Mouse (Mus musculus): ENCODE results near the gene Nr2f2.

Nr2f2 gene

DNA sequence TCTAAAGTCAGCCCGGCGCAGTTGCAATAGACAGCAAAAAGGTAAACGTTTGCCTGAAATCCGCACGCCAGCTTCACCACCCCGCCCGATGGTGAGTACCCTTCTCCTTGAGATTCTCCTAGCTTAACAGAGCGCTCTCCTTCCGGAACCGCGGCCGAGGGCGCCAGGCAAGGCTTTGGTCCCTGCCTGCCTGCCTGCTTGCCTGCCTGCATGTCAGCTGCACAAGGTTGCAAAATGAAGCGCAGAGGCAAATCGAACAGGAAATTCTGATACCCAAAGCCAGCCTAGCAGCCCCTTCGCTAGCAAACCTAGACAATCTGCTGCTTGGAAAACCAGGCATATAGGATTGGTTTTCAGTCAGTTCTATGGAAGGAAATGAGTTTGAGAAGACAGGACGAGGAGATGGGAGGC is 1.1 kb downstream of the Nr2f2 start:
- no peak for DNase-seq (ENCODE audit: low spot score in 2 of 2)

DNA sequence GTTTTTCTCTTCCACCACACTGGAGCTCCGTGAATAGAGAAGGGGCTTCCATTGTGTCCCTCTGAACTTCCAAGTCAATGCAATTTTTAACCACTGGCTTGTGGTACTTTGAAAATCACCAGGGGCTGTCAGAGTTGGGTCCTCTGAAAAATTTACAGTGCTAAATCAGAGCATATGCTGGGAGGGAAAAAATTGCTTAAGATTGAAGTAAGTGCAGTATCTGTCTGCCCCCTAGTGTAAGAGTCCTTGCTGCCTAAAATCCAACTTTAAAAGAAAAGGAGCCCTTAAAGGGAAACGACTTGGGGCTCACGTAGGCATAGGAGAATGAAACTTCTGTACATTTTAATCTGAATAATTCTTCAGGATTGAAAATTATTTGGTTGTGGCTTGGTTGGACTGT is 1.7 kb downstream of the Nr2f2 start:
- DNase-seq (ENCODE audit: low spot score in 2 of 2) = no peak

DNA sequence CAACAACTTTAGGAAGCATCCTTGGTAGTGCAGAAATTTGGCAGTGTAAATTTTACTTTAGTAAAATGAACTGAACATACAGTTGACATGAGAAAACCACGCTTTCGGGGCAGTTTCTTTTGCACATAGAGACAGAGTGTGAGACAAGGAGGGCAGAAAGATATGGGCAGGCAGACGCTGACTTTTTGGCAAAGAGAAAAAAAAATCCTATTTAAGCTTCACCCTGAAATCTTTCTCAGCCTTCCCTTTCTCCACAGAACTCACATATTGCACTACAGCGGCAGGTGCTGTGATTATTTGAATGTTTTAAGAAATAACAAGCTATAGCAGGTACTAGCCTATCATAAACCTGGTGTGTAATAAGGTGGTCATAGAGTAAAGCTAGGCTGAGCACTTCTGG is 3.2 kb downstream of the Nr2f2 start:
- DNase-seq (ENCODE audit: low spot score in 2 of 2) = no peak

DNA sequence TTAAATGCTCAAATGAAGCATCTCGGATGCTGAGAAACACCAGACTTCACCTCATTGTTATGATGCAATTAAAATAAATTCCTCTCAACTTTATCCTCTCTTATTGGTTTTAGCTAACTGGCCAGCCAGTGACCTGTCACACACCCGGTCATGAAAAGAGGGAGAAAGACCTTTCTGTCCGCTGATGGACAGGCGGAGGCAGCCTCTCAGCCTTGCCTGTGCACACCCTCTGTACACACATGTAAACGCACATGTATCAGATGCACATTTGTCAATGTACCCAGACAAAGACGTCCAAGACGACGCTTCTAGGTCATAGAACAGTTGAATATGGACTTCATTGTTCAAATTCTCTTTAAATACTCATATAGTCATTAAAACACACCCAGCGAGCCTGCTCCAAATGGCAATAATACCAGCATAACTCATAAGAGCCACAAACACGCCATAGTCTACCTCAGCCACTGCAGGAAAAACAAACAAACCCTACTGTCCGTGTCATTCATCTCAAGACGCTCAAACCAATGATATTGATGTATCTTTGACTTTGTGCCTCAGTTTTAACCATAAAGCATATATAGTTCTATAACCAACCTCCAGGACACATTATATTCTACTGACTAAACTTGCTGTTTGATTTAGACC is 3.9 kb downstream of the Nr2f2 start:
- DNase-seq (ENCODE audit: low spot score in 2 of 2) = no peak

DNA sequence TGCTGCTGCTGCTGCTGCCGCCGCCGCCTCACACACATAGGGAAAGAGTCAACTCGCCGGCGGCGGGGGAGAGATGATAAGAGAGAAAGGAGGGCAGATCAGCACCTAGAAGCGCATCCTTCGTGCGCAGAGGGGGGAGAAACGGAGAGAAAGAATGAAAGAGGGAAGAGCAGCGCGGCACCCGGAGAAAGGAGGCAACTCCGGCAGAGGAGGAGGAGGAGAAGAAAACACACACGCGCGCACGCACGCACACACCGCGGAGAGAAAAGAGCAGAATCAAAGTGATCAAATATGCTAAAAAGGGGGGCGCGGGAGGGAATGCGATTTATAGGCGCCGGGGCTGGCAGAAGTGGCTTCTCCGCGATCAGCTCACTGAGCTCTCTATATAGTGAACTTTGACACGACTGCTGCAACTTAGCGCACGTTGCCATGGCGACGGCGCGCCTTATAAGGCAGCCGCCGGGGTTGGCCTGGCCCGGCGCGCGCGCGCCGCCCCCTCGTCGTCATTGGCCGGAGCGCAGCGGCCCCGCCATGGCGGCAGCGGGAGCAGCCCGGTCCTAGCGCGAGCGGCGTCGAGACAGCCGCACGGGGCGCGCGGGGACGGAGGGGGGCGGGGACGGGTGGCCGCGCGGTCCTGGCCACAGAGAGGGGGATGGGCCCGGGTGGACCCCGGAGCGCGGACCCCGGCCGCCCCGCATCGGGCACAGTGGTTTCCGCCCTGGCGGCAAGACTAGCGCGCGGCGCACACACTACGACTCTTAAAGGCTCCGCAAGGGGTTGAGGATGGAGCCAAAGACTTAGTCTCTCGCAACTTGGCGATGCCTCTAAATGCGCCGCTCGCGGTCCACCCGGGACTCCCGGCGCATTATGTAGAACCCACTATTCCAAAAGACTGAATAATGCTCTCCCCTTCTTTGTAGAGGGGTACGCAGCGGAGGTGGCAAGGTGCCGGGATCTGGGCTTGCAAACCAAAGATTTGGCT is 4.9 kb downstream of the Nr2f2 start:
- DNase-seq (ENCODE audit: low spot score in 2 of 2) = no peak

DNA sequence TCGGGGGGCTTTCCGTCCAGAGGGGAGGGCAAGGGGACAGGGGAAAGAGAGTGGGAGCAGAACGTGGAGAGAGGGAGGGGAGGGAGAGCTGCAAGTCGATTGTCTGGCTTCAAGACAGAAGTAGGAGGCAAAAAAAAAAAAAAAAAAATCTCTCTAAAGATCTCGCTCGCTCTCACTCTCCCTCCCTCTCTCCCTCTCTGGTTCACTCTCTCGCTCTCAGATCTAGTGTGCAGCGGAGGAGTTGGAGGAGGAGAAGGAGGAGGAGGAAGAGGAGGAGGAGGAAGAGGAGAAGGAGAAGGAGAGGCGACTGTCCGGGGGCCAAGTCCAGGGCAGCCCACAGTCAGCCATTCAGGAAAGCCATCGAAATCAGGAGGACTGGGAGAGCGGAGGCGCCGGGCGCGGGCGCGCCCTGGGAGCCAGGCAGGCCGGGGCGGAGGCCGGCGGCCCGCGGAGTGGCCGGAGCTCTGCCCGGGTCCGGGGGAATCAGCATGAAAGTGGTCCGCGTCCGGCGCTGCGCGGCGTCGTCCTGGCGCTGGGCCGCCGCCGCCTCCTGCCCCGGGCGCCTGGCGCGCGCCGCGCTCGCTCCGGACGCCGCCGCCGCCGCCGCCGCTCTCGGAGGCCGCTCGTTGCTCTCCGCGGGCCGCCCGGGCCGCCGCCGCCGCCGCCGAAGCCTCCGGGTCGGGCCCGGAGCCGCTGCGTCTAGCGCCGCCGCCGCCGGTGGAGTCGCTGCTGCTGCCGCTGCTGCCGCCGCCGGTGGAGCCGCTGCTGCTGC is 5.7 kb downstream of the Nr2f2 start:
- no peak for DNase-seq (ENCODE audit: low spot score in 2 of 2)

DNA sequence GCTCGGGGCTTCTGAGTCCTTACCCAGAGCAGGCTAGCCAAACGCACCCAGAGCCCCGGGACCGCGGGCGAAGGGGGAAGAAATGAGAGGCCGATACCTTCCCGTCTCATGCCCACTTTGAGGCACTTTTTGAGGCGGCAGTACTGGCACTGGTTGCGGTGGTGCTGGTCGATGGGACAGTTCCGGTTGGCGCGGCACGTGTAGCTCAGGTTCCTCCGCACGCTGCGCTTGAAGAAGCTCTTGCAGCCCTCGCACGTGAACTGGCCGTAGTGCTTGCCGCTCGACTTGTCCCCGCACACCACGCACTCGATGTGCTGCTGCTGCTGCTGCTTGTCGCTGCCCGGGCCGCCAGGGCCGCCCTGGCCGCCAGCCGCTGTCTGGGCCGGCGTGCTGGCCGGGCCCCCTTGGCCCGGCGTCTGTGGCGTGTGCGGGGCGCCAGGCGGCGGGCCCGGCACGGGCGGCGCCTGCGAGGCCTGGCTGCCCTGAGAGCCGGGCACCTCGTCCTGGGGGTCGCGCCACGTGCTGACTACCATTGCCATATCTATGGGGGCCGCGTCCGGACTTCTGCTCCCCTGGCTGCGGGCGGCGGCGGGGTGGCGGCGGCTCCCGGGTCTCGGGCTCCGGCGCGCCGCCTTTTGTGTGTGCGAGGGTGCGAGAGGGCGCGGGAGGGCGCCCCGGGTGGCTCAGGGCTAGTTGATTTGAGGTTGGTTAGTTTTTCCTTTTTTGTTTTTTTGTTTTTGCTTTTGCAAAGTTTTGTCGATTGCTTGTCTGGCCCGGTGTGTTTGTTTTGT is 6.5 kb downstream of the Nr2f2 start:
- no peak for DNase-seq (ENCODE audit: low spot score in 2 of 2)

DNA sequence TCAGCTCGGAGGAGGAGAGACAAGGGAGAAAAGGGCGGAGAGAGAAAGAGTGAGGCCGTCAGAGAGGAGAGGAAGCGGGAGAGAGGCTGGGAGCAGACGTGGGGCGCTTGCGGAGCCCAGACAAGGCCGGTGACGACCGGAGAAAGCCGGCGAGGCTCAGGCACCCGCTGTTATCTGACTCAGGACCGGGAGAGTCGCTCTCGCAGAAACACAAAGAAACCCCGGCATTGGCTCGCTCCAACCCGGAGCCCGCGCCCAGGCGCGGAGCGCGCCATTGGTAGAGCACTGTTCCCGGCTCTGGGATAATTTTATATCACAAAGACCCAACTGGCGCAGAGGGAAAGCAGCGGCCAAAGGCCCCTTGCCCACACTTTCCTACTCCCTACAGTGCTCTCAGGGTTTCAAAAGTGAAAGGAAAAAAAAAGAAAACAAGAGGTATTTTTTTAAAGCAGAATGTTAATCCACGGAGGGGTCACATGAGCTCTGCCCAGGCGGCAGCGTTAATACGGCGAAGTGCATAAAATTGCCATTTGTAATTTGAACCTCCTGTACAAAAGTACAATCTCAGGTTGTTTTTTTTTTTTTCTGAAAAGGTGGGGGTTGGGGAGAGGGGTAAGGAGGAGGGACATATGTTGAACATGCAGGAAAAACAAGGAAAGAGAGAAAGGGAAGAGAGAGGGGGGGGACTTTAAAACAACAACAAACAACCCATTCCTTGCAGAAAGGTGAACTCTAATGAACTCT is 7.5 kb downstream of the Nr2f2 start:
- no peak for DNase-seq (ENCODE audit: low spot score in 2 of 2)

DNA sequence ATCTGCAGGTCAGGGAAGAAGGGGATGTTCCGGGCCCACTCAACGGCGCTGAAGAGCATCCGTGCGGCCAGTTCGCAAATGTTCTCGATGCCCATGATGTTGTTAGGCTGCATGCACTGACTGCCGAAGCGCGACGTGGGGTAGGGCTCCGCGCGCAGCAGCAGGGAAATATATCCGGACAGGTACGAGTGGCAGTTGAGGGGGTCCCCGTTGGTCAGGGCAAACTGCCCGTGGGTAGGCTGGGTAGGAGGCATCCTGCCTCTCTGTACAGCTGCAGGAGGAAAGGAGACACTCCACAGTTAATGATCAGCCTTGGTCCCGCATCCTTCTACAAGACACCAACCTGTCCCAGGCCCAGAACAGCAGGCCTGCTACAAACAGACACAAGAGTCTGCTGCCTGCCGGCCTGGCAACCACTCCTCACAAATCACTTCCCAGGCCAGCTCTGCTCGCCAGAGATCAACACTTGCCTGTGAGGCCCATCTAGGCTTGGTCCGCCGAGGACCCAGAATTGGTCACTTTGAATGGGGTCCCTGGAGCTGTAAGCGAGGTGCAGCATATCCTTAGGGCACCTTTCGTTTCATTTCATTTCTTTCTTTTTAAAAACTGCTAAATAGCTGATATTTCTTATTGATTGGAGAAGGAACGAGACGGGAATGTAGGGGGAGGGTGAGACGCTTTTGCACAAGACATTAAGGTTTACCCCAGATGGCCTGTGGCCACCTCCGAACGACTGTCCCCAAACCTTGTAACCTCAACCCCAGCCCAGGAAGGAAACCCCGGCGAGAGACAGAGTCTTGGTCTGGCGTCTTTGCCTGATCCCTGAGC is 8.3 kb downstream of the Nr2f2 start:
- DNase-seq (ENCODE audit: low spot score in 2 of 2) = no peak

DNA sequence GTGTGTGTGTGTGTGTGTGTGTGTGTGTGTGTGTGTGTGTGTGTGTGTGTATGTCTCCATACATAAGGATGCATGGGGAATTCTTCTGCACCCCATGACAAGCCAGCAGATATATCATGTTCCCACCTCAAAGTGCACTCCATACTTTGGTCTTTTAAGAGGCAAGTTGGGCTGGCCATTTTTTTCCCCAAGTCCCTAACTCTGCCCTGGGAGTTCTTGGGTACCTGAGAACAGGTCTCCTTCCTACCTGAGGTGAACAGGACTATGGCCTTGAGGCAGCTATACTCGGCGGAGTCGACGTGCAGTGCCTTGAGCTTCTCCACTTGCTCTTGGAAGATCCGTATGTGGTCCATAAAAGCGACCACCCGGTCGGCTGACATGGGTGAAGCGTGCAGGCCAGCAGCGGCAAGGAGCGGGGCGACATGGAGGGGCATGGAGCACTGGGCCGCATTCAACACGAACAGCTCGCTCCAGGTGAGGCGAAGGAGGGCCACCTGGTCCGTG is 9.0 kb downstream of the Nr2f2 start:
- no peak for DNase-seq (ENCODE audit: low spot score in 2 of 2)

DNA sequence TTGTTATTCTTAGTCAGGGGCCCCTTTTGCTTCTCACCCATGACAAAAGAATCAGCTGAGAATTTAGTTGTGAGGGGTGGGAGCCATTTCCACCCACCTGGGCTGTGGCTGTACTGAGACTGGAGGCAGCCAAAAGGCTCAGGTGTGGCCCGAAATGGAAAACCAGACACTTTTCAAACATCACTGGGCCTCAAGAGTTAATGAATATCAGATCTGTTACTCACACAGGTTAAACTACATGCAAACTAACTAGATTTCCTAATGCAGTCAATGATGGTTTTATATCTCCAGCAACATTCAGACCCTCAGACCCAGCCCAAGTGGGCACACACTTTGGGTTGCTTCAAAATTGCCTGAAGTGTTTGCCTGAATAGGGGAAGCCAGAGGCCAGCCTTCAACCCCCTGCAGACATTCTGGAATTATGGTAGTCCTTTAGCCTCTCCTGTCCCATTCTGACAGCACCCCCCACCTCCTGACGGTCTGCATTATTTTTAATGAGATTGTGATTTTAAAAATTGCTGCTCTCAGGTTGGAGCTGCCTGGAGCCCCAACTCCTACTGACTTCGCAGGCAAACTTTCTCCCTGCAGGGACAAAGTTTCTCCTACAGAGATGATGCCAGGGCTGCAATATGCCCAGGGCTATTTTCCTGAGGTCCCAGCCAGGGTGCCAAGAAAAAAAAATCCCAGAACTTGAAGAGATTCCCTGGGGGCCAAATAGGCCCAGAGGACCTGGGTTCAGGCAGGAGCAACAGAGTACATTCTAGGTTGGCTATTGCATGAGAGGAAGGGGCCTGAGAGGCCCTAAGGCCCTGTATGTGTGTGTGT is 9.6 kb downstream of the Nr2f2 start:
- no peak for DNase-seq (ENCODE audit: low spot score in 2 of 2)

DNA sequence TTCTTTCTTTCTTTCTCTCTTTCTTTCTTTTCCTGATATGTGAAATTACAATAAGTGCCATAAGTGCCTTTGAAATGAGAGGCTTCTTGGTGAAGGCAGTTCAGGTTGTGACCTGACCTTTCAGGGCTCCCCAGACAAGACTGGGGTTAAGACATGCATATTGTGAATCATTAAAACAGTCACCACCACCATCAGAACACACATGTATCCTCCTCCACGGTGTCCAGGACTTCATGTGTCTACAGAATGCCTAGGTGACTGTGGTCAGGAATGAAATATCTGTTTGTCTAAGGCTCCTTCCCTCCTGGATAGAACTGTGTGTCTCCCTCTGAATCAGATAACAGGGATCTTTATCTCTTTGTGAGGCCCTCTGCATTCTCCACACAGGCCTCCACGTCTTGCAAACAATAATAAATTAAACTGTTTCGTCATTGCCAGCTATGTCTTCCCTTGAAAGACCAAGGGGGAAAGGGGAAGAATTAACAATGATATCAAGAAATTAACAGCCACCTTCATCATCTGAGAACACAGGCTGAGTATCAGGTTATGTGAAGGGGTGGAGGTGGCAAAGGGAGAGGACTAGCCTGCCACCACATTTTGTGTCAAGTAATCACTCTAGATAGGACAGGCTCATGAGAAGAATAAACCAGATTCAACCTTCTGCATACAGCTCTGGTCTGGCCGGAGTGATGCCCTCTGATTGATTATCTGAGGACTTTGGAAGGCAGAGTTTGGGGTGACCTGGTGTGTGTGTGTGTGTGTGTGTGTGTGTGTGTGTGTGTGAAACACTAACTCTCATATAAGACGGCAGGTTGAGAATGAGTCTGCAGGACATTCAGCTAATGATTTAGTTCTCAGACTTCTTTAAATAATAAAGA is 10.6 kb downstream of the Nr2f2 start:
- no peak for DNase-seq (ENCODE audit: low spot score in 2 of 2)

DNA sequence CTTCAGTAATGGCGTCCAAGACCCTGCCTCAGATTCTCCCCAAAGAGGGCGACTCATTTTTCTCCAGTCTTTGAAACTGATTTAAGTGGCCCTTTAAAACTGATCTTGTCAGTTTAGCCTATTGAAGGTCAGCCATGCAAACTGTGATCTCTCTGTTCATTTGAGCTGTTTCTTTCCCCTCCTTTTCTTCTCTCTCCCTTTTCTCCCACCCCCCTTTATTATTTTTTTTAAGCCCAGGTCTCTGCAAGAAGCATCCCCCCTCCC is 11.2 kb downstream of the Nr2f2 start:
- no peak for DNase-seq (ENCODE audit: low spot score in 2 of 2)

DNA sequence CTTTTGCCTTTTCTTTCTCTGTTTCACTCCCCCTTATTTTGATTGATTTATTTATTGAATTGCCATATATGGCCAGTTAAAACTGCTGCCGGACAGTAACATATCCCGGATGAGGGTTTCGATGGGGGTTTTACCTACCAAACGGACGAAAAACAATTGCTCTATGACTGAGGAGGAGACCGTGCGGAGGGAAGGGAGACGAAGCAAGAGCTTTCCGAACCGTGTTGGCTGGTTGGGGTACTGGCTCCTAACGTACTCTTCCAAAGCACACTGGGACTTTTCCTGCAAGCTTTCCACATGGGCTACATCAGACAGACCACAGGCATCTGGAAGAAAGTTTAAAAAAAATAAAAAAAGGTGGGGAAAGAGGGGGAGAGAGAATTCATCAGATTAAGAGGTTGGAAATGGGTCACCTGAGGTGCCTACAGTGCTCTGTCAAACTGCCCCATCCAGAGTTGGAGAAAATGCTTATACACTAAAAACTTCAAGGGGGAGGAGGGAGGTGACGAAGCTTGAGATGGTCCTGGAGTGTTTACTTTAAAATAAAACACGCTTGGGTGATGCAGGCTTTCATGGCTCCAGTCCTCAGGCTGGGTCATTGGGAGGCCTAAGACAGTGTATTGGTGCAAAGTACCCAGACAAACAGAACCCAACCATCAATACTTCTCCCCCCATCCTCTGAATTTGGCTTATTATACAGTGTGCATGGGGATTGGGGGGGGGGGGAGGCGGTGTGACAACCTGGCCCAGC is 11.8 kb downstream of the Nr2f2 start:
- no peak for DNase-seq (ENCODE audit: low spot score in 2 of 2)

DNA sequence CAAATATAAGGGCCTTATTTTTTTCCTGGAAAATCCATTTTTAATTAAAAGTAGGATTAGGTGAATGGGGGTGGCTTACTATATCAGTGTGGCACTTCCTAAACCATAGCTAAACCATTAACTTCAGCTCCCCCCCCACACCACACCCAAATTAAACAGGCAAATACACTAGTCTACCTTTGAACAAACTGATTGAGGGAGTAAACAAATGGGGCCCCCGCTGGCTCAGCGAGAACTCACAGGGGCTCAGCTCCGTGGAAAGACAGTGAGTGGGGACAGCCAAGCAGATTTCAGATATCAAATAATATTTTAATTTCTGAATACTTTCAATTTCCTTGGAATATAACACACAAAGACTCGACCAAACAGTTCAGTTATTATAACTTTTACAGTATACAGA is 13.4 kb downstream of the Nr2f2 start:
- DNase-seq (ENCODE audit: low spot score in 2 of 2) = no peak

DNA sequence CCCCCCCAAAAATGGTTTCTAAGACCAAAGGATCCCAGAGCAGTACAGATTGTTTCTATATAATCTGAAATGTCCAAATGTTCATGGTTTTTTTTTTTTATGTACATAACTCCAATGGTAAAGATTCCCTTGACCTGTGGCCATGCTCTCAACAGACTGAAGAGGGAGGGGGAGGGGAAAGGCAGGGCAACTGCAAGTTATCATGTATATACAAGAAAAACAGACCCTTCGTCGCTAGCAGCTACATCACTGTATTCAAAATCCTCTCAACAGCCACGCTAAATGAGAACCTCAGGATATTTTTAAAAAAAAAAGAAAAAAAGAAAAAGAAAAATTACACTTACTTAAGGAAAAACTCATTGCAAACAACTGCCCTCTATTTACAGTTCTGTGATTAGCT is 13.9 kb downstream of the Nr2f2 start:
- no peak for DNase-seq (ENCODE audit: low spot score in 2 of 2)

DNA sequence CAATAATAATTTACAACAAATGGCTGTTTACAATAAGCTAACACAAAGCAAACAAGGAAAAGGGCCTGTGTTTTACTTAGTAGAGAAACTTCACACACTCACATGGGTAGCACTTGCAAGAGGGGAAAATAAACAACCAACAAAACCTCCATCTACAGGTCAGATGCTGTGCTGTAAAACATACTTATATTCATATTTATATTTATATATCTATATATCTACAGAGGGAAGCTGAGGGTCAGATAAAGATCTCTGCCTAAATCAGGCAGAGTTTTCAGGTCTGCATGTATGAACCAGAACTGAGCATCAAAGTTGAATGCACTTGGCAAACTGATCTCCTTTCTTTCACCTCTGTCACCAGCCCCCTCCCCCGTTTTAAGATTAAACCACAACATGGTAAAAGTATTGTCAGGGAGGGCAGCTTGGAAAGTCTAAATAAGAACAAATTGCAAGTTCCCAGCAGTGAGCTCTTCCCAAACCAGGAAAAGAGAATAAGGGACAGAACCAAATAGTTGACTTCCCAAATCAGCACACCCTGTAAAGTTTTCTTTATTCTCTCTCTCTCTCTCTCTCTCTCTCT is 14.5 kb downstream of the Nr2f2 start:
- no peak for DNase-seq (ENCODE audit: low spot score in 2 of 2)

All from natural killer cell, adult 2 months (primary cell).